ENCODE assay signal across 8 mouse cellular contexts in the genomic region with DNA sequence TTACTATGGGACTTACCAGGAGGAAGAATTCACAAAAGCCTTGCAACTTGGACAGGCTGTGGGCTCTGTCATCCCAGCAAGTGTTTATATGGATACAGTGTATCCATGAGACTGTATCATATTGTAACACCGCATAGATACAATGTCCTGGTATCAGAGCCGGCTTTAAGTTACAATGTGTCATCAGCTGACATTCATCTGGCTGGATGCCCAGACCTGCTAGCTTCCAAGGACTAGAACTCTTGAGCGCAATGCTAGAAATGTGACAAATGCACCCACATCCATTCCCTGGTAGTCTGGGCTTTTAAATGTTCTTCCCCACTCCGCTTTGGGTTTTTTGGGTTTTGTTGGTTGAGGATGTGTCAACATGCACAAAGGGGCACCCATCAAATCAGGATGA. TPM values are rescaled to one million over a fixed set of nuclear protein-coding genes. Genes with fewer than 3 reads are reported as not detected.
DNase-seq lines count a peak whose midpoint lies in the region; ATAC-seq lines count a peak whose summit lies in the region.

No protein-coding gene starts in this region.

- intact Hi-C loops in left cerebral cortex, postnatal 25 days (cut with DNase I) = no loop called here

- no peaks in the 10 kb centered on the region for H3K27me3 ChIP-seq in forebrain, embryonic 16.5 days (replicated peaks; ENCODE audit: control insufficient read depth, insufficient read depth, low read length)
- H3K27me3 ChIP-seq in forebrain, embryonic 13.5 days = peaks cover 29% of the 10 kb centered on the region

- ATAC-seq in forebrain, embryonic 16.5 days = peak; percentile 41
- no peak; the same call in 1 of the 2 replicates for ATAC-seq in forebrain, embryonic 13.5 days

- no peak overlapping the region for H3K27ac ChIP-seq in forebrain, embryonic 16.5 days (ENCODE audit: low read length)
- H3K27ac ChIP-seq in forebrain, embryonic 13.5 days = no peak overlapping the region

- no peak overlapping the region for H3K4me3 ChIP-seq in forebrain, embryonic 16.5 days (replicated peaks; ENCODE audit: low read length)
- H3K4me3 ChIP-seq in forebrain, embryonic 13.5 days = no peak overlapping the region

- H3K9me3 ChIP-seq in forebrain, embryonic 16.5 days (ENCODE audit: control insufficient read depth, low read length) = 0 out of 2 replicates have a peak, but pooled peaks cover 3% of the 10 kb centered on the region
- no peaks in the 10 kb centered on the region; the same call in 1 of the 2 replicates for H3K9me3 ChIP-seq in forebrain, embryonic 13.5 days (replicated peaks)

- no peak overlapping the region for H3K4me2 ChIP-seq in forebrain, embryonic 16.5 days (ENCODE audit: low read length)
- H3K4me2 ChIP-seq in forebrain, embryonic 13.5 days = no peak overlapping the region

- H3K9ac ChIP-seq in forebrain, embryonic 16.5 days (replicated peaks; ENCODE audit: low read depth, low read length) = no peak overlapping the region
- no peak overlapping the region for H3K9ac ChIP-seq in forebrain, embryonic 13.5 days

- 42% methylated on average over 4 of the region's 4 CpGs for whole genome bisulfite sequencing in forebrain, embryonic 16.5 days
- WGBS in forebrain, embryonic 13.5 days = 71% methylated on average over 4 of the region's 4 CpGs

- peak; percentile 66 to 78 for DNase-seq in left cerebral cortex, postnatal 25 days (ENCODE audit: low spot score in 2 of 2)
- no peak for DNase-seq in left cerebral cortex, adult 11 months (ENCODE audit: low spot score)
- DNase-seq in MN1 (ENCODE audit: low spot score) = peak; percentile 73
- DNase-seq in lung, postnatal 36 days = peak; percentile 55
- DNase-seq in urinary bladder, adult 18-20 months (ENCODE audit: low spot score in 2 of 2) = no peak
- DNase-seq in thymus, postnatal 14 days = no peak

- H3K4me1 ChIP-seq in forebrain, embryonic 16.5 days (replicated peaks; ENCODE audit: control insufficient read depth, insufficient read depth, low read length) = peaks cover 23% of the 10 kb centered on the region
- H3K4me1 ChIP-seq in forebrain, embryonic 13.5 days = peaks cover 22% of the 10 kb centered on the region

- H3K36me3 ChIP-seq in forebrain, embryonic 16.5 days (ENCODE audit: control insufficient read depth, insufficient read depth) = no peaks in the 10 kb centered on the region
- no peaks in the 10 kb centered on the region for H3K36me3 ChIP-seq in forebrain, embryonic 13.5 days (ENCODE audit: poor library complexity, severe bottlenecking)

RNA-seq across cellular contexts. Expression of a gene that starts 22.6 kb away (rescaled TPM):
- 6.6 and 9.8 TPM in 2 replicates for polyA plus RNA-seq in forebrain, embryonic 16.5 days (2015; fragmentation: Nextera tagmentation; extraction: Ambion mirVana)
- polyA plus RNA-seq in forebrain, embryonic 13.5 days (2015; fragmentation: Nextera tagmentation; extraction: Ambion mirVana) = 7.2 and 8.2 TPM in 2 replicates
- 10 to 100 TPM in 1 of 2 experiments, 1 to 10 TPM in 1; 9.6 to 12.4 TPM for total RNA-seq in left cerebral cortex, postnatal 25 days (2021)

Comparison
In these comparisons a context has a peak if more than half of its experiments do, and no peak if none do; other contexts are left out.
1. DNase-seq: peak in left cerebral cortex, postnatal 25 days (2 of 2), MN1 (single experiment) and lung, postnatal 36 days (single experiment); none in left cerebral cortex, adult 11 months (single experiment), urinary bladder, adult 18-20 months (0 of 2) and thymus, postnatal 14 days (single experiment).